Mouse (Mus musculus): ENCODE results near the gene Plxnc1. TPM values are rescaled to one million over a fixed set of nuclear protein-coding genes. Genes with fewer than 3 reads are reported as not detected.

Plxnc1 gene
- polyA plus RNA-seq, 1 experiment from 2014 or later = 6.8 TPM

- peaks cover 6% of the 10 kb centered on the region; the same call in 1 of the 2 replicates for H3K36me3 ChIP-seq
- H3K4me2 ChIP-seq (replicated peaks) = no peak overlapping the region
- ATAC-seq (ENCODE audit: low FRiP score, low read depth) = no peak
- H3K27me3 ChIP-seq = no peaks in the 10 kb centered on the region
- no peak overlapping the region for H3K4me3 ChIP-seq
- no peak overlapping the region for H3K27ac ChIP-seq (replicated peaks)
- no peaks in the 10 kb centered on the region for H3K4me1 ChIP-seq
- 97% methylated on average over 3 of the region's 3 CpGs for WGBS
- no peak overlapping the region for H3K9ac ChIP-seq (replicated peaks)
- H3K9me3 ChIP-seq = no peaks in the 10 kb centered on the region
Measured at GRCm38 (mm10) chr10:94777576-94777975, 167.1 kb downstream of the Plxnc1 start.

- Histone ChIP-seq H3K4me1 (no peaks in the 10 kb centered on the region), H3K4me2 (replicated peaks) (no peak overlapping the region), H3K9me3 (no peaks in the 10 kb centered on the region), H3K27ac (replicated peaks) (no peak overlapping the region), H3K4me3 (no peak overlapping the region), H3K36me3 (no peaks in the 10 kb centered on the region), H3K9ac (replicated peaks) (no peak overlapping the region), H3K27me3 (no peaks in the 10 kb centered on the region)
- WGBS = 83% methylated on average over 3 of the region's 3 CpGs
- ATAC-seq (ENCODE audit: low FRiP score, low read depth) = no peak
Measured at GRCm38 (mm10) chr10:94771496-94771895, 173.1 kb downstream of the Plxnc1 start.

GRCm38 (mm10) chr10:94747011-94747410 is 197.6 kb downstream of the Plxnc1 start:
- ATAC-seq (ENCODE audit: low FRiP score, low read depth) = no peak

GRCm38 (mm10) chr10:94741459-94741858 is 203.2 kb downstream of the Plxnc1 start:
- WGBS = 96% methylated on average over 3 of the region's 3 CpGs

More at GRCm38 (mm10) chr10:94747011-94747410, 197.6 kb downstream of the Plxnc1 start:
- WGBS = 92% methylated on average over 2 of the region's 2 CpGs
- no peaks in the 10 kb centered on the region for H3K9me3 ChIP-seq
- H3K4me2 ChIP-seq (replicated peaks) = no peak overlapping the region
- H3K36me3 ChIP-seq = 0 out of 2 replicates have a peak, but pooled peaks cover 13% of the 10 kb centered on the region
- no peak overlapping the region for H3K4me3 ChIP-seq
- no peak overlapping the region for H3K27ac ChIP-seq (replicated peaks)
- H3K9ac ChIP-seq (replicated peaks) = no peak overlapping the region
- H3K4me1 ChIP-seq = no peaks in the 10 kb centered on the region
- no peaks in the 10 kb centered on the region for H3K27me3 ChIP-seq

More at GRCm38 (mm10) chr10:94741459-94741858, 203.2 kb downstream of the Plxnc1 start:
- H3K4me2 ChIP-seq (replicated peaks) = no peak overlapping the region
- no peak for ATAC-seq (ENCODE audit: low FRiP score, low read depth)
- H3K27ac ChIP-seq (replicated peaks) = no peak overlapping the region
- no peaks in the 10 kb centered on the region for H3K27me3 ChIP-seq
- H3K9ac ChIP-seq (replicated peaks) = no peak overlapping the region
- H3K9me3 ChIP-seq = no peaks in the 10 kb centered on the region
- H3K36me3 ChIP-seq = no peaks in the 10 kb centered on the region
- H3K4me1 ChIP-seq = no peaks in the 10 kb centered on the region
- H3K4me3 ChIP-seq = no peak overlapping the region

Measured in midbrain, embryonic 12.5 days (tissue).